Mouse (Mus musculus) heart, adult 8-10 months (tissue): Measurements from ENCODE around the gene Med27. TPM values are rescaled to one million over a fixed set of nuclear protein-coding genes. Genes with fewer than 3 reads are reported as not detected.
A peak's percentile ranks its signal among the peaks of the same experiment; 100 is the strongest.

Experiments used
- DNase-seq: peaks from one replicate; pipeline ENCODE4 v3.0.0; 2022; ENCODE audit warnings: low spot score
- total RNA-seq, 4 experiments: library from RNA; stranded (reverse); gene quantifications; 2 replicates each; pipeline ENCODE4 v1.2.4; 2022

The Med27 gene
- total RNA-seq, 4 experiments from 2014 or later: 16.0 to 18.0 (median 17.8) TPM

GRCm38 (mm10) chr2:29466396-29466795, 119.8 kb downstream of the Med27 start:
- peak; percentile 24 for DNase-seq

- no peak for DNase-seq
Observed at GRCm38 (mm10) chr2:29468517-29468936, 121.9 kb downstream of the Med27 start.

DNA sequence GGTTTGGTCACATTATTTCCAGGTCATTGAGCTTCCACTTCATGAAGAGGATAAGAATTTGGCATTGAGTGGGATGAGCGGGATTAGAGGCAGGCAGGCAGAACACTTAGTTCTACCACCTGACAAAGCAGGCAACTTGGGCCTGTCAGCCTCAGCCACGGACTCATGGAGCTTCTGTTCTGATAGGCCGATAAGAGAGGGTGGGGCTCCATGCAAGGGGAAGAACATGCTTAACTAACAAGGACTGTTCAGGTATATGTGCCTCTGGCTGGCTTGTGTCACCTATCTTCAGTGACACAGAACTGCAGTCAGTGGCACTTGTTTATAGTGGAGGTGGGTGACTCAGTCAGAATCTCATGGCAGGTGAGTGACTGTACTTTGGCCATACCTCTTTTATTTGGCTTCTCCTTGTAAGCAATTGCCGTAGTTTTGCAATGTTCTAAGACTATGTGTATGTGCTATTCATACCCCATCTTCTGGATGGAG, 126.4 kb downstream of the Med27 start:
- no peak for DNase-seq

- DNase-seq: no peak
Observed at GRCm38 (mm10) chr2:29473907-29474306, 127.3 kb downstream of the Med27 start.

- no peak for DNase-seq
Observed at GRCm38 (mm10) chr2:29476702-29477101, 130.1 kb downstream of the Med27 start.

DNA sequence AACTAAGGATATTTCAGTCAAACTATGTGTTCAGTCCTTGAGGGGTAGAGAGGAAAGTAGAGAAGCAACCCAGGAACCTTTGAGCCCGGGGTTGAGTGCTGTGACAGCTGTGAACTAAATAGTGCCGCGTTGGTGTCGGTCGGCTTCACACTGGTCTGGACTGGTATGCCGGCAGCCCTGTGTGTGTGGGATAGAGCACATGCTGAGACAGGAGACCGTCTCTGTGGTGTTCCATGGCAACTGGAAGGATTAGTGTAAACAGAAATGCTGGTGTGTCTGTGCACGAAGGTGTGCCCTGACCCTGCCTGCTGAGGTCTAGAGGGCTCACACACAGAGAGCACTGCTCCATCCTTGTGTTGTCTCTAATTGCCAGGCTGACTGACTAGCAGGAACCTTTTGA, 135.2 kb downstream of the Med27 start:
- no peak for DNase-seq

- no peak for DNase-seq
Observed at GRCm38 (mm10) chr2:29482979-29483718, 136.5 kb downstream of the Med27 start.

DNA sequence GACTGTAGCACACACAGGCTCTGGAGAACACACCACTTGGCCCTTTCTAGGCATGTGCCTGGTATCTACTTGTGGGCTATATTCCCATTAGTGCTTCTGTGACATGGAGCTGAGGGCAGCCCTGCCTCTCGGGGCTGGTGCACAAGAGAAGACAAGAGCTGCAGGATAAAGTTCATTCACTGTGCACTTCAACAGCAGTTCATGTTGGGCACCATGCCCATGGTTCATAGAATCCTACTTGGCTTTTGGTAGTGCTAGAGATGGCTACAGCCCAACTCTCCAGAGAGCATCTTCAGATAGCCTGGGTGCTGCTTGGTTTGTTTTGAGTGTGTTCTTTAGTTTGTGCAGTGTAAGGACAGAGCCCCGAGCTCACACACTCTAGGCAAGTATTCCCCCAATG, 138.9 kb downstream of the Med27 start:
- DNase-seq: no peak

GRCm38 (mm10) chr2:29486491-29486890, 139.9 kb downstream of the Med27 start:
- no peak for DNase-seq

DNA sequence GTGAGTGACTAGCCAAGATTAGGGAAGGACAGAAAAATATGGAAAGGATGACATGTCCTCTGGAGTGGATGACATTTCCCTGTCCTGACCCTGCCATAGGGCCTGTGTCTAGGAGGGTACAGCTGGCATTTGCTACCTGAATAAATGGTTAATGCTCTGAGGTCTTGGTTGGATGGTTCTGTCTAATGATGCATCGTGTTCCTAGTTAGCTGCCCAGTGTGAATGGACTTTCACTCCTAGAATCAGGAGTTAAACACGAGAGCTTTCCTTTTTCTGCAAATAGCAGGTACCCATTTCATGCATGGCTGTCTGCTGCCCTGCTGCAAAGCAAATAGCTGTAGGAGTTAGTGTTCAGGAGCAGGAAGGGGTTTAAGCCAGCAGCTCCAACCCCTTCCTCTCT, 141.0 kb downstream of the Med27 start:
- DNase-seq: no peak

- no peak for DNase-seq
Observed at GRCm38 (mm10) chr2:29488379-29489236, 142.0 kb downstream of the Med27 start.

DNA sequence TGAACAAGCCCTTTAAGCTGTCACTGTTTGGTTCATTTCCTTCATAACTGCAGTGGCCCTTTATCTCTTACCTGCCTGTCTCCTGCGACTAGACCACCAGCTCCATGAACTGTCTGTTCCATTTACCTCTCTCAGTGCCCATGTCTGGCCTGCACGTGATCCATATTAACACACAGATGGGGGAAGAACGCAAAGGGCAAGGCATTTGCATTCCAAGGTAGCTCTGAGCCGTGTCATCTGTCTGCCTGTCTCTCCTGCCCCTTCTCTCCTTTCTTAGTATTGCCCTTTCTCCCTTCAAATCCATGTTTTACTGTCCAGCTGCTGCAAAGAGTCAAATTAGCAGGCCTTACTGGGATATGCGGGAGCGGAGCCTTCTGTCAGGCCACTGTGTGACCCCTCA, 145.0 kb downstream of the Med27 start:
- DNase-seq: no peak

DNA sequence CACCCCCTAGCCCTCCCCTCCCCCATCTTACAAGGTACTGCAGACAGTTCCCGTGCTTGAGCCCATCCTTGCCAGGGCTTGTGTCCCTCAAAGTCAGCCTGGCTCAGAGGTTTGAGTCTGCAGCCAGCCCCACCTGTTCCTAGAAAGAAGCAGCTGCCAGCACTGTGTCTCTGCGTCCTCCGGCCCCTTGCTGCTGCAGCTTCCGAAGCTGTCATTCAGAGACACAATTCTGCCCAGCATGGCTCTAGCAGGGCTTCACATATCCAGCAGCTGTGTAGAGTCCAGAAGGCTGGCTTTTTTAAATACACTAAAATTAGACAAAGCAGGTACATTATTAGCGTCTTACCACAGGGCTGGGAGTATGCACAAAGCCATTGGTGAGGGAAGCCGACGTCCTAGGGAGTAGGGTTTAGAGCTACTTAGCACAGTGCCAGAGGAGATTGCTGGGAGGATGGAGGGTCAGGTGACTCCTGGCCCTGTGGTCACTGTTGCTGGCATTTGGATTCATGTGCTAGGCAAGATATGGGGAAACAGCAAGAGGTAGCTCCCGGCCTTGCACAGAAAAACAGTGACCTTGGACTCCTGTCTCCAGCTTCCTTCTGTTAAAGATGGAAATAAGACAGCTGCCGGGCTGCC, 146.9 kb downstream of the Med27 start:
- DNase-seq: peak; percentile 27

DNA sequence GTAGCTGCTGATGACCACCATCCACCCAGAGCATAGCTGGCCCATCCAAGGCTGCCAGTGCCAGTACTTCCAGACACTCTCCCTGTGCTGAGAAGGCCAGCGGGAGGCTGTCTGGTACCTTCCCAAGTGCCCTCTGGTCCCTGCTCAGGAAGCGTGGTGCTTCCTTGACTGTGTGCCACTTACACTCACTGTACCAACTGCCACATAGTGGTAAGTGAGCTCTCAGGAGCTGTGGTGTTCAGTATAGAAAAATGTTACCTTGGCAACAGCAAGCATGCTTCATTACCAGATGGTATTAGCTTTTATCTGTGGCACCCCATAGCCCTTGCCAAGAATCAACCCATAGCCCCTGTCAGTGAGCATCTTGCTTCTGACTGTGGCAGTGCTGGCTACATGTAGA, 148.7 kb downstream of the Med27 start:
- no peak for DNase-seq

- no peak for DNase-seq
Observed at GRCm38 (mm10) chr2:29500601-29501350, 154.2 kb downstream of the Med27 start.

DNA sequence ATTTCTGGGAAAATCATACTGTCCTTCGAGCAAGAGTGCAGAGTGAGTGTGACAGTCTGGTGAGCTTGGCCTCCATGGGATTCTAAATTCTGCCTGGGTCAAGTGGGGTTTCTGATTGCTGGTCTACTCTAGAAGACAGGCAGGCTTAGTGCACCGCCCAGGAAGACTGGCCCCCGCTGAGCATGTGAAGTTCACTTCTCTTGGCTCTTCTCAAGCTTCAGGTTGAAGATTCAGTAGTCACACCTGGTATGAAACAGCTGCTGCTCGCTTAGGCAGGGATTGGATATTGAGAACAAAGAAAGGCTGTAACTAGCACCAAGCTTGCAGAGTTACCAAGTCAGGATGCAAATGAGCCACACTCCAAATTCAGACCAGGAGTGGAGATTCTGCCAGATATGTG, 154.8 kb downstream of the Med27 start:
- DNase-seq: no peak

GRCm38 (mm10) chr2:29504848-29505247, 158.2 kb downstream of the Med27 start:
- DNase-seq: no peak

- DNase-seq: no peak
Observed at GRCm38 (mm10) chr2:29506411-29506810, 159.8 kb downstream of the Med27 start.

- DNase-seq: no peak
Observed at GRCm38 (mm10) chr2:29513131-29513530, 166.5 kb downstream of the Med27 start.

GRCm38 (mm10) chr2:29514836-29515235, 168.2 kb downstream of the Med27 start:
- DNase-seq: no peak

GRCm38 (mm10) chr2:29515831-29516447, 169.3 kb downstream of the Med27 start:
- DNase-seq: peak; percentile 36
